Mouse (Mus musculus) regulatory T cell (primary cell): ENCODE measurements at regions not wholly inside any gene's neighbourhood (a gene's known extent, or its start where the extent isn't known, plus 50 kb on each side); places are given as distances from the start of the nearest gene placed in this dataset.

Experiments
- in situ Hi-C: fragments of 300-600 bp; cut with MboI, MseI; formaldehyde crosslinking; loops from one replicate; pipeline ENCODE4 v1.15.1; 2025; ENCODE audit warnings: high pct_unique_total_duplicates

DNA sequence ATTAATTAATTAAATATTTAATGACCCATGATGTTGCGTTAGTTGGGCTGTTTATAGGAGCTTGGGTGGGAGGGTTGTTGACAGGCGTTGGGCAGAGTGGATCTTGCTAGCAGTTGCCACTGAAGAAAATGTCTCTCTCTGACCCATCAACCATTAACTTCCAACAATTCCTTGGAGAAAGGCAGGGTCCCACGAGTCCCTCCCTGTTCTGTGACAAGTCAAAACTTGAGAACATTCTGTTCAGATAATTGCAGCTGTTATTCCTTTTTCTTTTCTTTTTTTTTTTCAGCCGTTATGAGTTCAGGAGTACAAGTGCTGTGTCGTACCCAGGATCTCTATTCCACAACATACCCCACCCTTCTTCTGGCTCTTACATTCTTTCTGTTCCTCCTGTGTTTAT is 59.8 kb upstream of the Tnfrsf21 start:
- in situ Hi-C loops: no loop called here

- in situ Hi-C loops: no loop called here
Measured at GRCm38 (mm10) chr17:42954722-42955121, 61.6 kb upstream of the Tnfrsf21 start.

- in situ Hi-C loops: loop anchor here (10.0 to 25.0 kb wide), 2 partner anchors 130 to 282 kb away; no protein-coding TSS in a partner anchor
Measured at GRCm38 (mm10) chr17:42944453-42944852, 68.0 kb upstream of the Cd2ap start.

- in situ Hi-C loops: loop anchor here (10.0 to 25.0 kb wide), 2 partner anchors 128 to 281 kb away; no protein-coding TSS in a partner anchor
Measured at GRCm38 (mm10) chr17:42943272-42943696, 66.8 kb upstream of the Cd2ap start.

DNA sequence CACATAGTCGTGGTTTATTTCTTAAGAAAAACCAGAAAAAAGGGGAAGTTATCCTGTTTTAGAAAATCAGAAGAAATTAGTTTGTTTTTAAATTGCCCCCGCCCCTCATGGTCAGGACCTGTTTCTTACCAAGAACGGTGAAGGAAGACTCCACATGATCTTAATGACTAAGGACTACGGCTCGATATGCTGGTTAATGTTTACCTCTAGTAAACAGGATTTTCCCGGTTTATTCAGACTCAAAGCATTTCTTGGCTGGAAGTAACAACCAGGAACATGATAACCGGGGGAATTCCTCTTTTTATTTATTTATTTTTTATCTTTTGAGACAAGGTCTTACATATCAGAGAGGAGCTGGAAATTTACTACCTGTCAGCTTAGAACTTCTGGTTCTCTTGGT is 63.0 kb upstream of the Cd2ap start:
- in situ Hi-C loops: loop anchor here (25.0 kb wide), 1 partner anchor 277 kb away; no protein-coding TSS in a partner anchor

DNA sequence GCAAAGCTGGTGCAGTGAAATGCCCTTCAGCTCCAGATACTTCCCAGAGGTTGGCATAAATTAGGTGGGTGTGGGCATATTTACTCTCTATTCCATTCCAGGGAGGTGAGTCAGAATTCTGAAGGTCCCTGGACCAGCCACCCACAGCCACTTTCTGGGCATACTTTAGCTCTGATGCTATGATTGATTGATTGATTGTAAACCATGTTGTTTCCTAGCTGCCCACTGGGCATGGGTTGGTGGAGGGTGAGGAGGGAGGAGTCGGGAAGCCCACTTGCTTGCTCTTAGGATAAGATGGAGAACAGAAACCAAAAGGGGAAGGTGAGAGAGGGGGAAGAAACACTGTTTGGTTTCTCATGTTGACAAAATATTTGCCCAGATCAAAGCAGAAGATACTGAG is 62.1 kb upstream of the Cd2ap start:
- in situ Hi-C loops: loop anchor here (25.0 kb wide), 1 partner anchor 276 kb away; no protein-coding TSS in a partner anchor

DNA sequence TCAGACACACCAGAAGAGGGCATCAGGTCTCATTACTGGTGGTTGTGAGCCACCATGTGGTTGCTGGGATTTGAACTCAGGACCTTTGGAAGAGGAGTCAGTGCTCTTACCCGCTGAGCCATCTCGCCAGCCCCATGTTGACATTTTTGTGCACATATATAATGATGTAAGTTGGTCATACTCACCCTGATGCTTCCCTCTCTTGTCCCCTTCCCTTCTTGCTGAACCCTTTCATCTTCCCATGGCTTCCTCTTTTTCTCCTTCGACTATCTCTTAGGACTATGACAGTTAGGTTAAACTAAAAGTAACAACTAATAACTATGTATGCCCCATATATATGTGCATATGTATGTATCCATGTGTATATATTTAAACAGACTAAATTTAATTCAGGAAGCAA is 61.0 kb upstream of the Cd2ap start:
- in situ Hi-C loops: loop anchor here (25.0 kb wide), 1 partner anchor 275 kb away; no protein-coding TSS in a partner anchor

DNA sequence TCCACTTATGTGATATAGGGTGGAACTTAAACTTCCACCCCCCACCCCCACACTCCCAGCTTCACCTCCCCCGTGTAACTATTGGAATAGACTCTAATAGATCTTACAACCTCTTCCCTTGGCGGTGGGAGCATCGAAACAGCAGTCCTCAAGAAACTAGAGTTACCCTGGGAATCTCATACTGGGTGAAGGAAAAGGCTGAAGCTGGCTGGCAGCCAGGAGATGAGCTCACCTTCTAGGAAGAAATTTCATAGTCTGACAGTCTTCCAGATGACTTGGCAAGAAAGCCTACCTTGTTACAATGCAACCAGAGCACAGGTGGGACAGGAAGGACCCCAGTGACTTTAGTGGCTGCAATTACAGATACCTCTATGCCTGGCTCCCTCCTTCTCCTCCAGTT is 57.6 kb upstream of the Cd2ap start:
- in situ Hi-C loops: loop anchor here (25.0 kb wide), 1 partner anchor 272 kb away; no protein-coding TSS in a partner anchor

GRCm38 (mm10) chr17:42933335-42934004 is 57.0 kb upstream of the Cd2ap start:
- in situ Hi-C loops: loop anchor here (25.0 kb wide), 1 partner anchor 271 kb away; no protein-coding TSS in a partner anchor

- in situ Hi-C loops: loop anchor here (25.0 kb wide), 1 partner anchor 265 kb away; no protein-coding TSS in a partner anchor
Measured at GRCm38 (mm10) chr17:42927320-42927719, 50.9 kb upstream of the Cd2ap start.
